Mouse (Mus musculus): ENCODE measurements at regions not wholly inside any gene's neighbourhood (a gene's known extent, or its start where the extent isn't known, plus 50 kb on each side); places are given as distances from the start of the nearest gene placed in this dataset.

GRCm38 (mm10) chr10:124900044-124900443 is 489.2 kb downstream of the Slc16a7 start:
- dilution Hi-C loops (cut with MboI; ENCODE audit: extremely low pct_ligation_motif_present, extremely low pct_unique_long_range_greater_than_20kb, low sequenced_read_pairs): no loop called here
- H3K27ac ChIP-seq (ENCODE audit: insufficient read depth, low read depth): no peak overlapping the region
- TF ChIP-seq SMC3 (IDR thresholded peaks at IDR 0.05; ENCODE audit: low read depth, low read length) (no peak), CTCF (conservative IDR thresholded peaks at IDR 0.05 in 1 of 2, IDR thresholded peaks at IDR 0.05 in 1 of 2; ENCODE audit: low read depth in 2 of 2, low read length in 2 of 2) (no peak), ZMIZ1 (IDR thresholded peaks at IDR 0.05; ENCODE audit: low read depth, low read length) (no peak), ZNF384 (IDR thresholded peaks at IDR 0.05; ENCODE audit: low read depth, low read length) (no peak), IRF4 (IDR thresholded peaks at IDR 0.05; ENCODE audit: low read depth, low read length) (no peak), ETS1 (conservative IDR thresholded peaks at IDR 0.05; ENCODE audit: low read depth, low read length) (no peak), ELF1 (IDR thresholded peaks at IDR 0.05; ENCODE audit: low read depth, low read length) (no peak)
- no peaks in the 10 kb centered on the region for H3K79me2 ChIP-seq (replicated peaks; ENCODE audit: control insufficient read depth, extremely low read depth, insufficient read depth, poor library complexity, severe bottlenecking)
- no peaks in the 10 kb centered on the region for H3K36me3 ChIP-seq (replicated peaks in 1 of 2; ENCODE audit: control insufficient read depth in 1 of 2, insufficient read depth in 1 of 2, low read length in 1 of 2)
- DNase-seq (ENCODE audit: extremely low read depth): no peak
- no peaks in the 10 kb centered on the region for H3K27me3 ChIP-seq (replicated peaks)
- no peak overlapping the region for H3K4me3 ChIP-seq (replicated peaks in 1 of 3; ENCODE audit: low read depth in 2 of 3, low read length in 2 of 3, poor library complexity in 1 of 3)
- no peak overlapping the region for H3K9ac ChIP-seq (ENCODE audit: insufficient read depth, low read depth)
- H3K4me1 ChIP-seq (ENCODE audit: control insufficient read depth in 1 of 2, insufficient read depth in 2 of 2): no peaks in the 10 kb centered on the region
- in situ Hi-C loops (cut with MboI; ENCODE audit: low pct_ligation_motif_present, low pct_unique_long_range_greater_than_20kb, low sequenced_read_pairs): no loop called here
- no peak overlapping the region for H3K4me2 ChIP-seq (ENCODE audit: insufficient read depth, low read depth, poor library complexity, severe bottlenecking)
- H3K9me3 ChIP-seq (replicated peaks; ENCODE audit: low read length): peaks cover 32% of the 10 kb centered on the region

- H3K27ac ChIP-seq (ENCODE audit: insufficient read depth, low read depth): no peak overlapping the region
- no peak overlapping the region for H3K4me2 ChIP-seq (ENCODE audit: insufficient read depth, low read depth, poor library complexity, severe bottlenecking)
- dilution Hi-C loops (cut with MboI; ENCODE audit: extremely low pct_ligation_motif_present, extremely low pct_unique_long_range_greater_than_20kb, low sequenced_read_pairs) (no loop called here), in situ Hi-C loops (cut with MboI; ENCODE audit: low pct_ligation_motif_present, low pct_unique_long_range_greater_than_20kb, low sequenced_read_pairs) (no loop called here)
- TF ChIP-seq ELF1 (IDR thresholded peaks at IDR 0.05; ENCODE audit: low read depth, low read length) (no peak), UBTF (IDR thresholded peaks at IDR 0.05; ENCODE audit: low read depth, low read length) (no peak), KAT2A (IDR thresholded peaks at IDR 0.05; ENCODE audit: insufficient replicate concordance, low read length) (no peak), ZKSCAN1 (IDR thresholded peaks at IDR 0.05; ENCODE audit: borderline replicate concordance, low read depth, low read length) (no peak), IRF4 (IDR thresholded peaks at IDR 0.05; ENCODE audit: low read depth, low read length) (no peak), NELFE (IDR thresholded peaks at IDR 0.05; ENCODE audit: low read depth, low read length) (no peak), TBP (conservative IDR thresholded peaks at IDR 0.05; ENCODE audit: low read depth, low read length) (no peak), MXI1 (IDR thresholded peaks at IDR 0.05; ENCODE audit: low read depth, low read length) (no peak), CTCF (conservative IDR thresholded peaks at IDR 0.05 in 1 of 2, IDR thresholded peaks at IDR 0.05 in 1 of 2; ENCODE audit: low read depth in 2 of 2, low read length in 2 of 2) (no peak), POLR2AphosphoS2 (IDR thresholded peaks at IDR 0.05; ENCODE audit: low read depth, low read length) (no peak), USF2 (conservative IDR thresholded peaks at IDR 0.05; ENCODE audit: low read depth, low read length) (no peak), USF1 (IDR thresholded peaks at IDR 0.05; ENCODE audit: low read depth, low read length) (no peak), TCF12 (IDR thresholded peaks at IDR 0.05; ENCODE audit: low read depth, low read length) (no peak), GABPA (IDR thresholded peaks at IDR 0.05; ENCODE audit: insufficient replicate concordance, low read depth, low read length) (no peak), MYC (IDR thresholded peaks at IDR 0.05; ENCODE audit: low read depth, low read length) (no peak), EP300 (IDR thresholded peaks at IDR 0.05; ENCODE audit: low read length) (no peak), MAFK (IDR thresholded peaks at IDR 0.05; ENCODE audit: insufficient replicate concordance, low read length) (no peak), HCFC1 (IDR thresholded peaks at IDR 0.05; ENCODE audit: low read depth, low read length) (no peak)
- no peak for DNase-seq (ENCODE audit: extremely low read depth)
- no peak overlapping the region for H3K9ac ChIP-seq (ENCODE audit: insufficient read depth, low read depth)
- no peaks in the 10 kb centered on the region for H3K79me2 ChIP-seq (replicated peaks; ENCODE audit: control insufficient read depth, extremely low read depth, insufficient read depth, poor library complexity, severe bottlenecking)
- peaks cover 22% of the 10 kb centered on the region for H3K9me3 ChIP-seq (replicated peaks; ENCODE audit: low read length)
- H3K36me3 ChIP-seq (replicated peaks in 1 of 2; ENCODE audit: control insufficient read depth in 1 of 2, insufficient read depth in 1 of 2, low read length in 1 of 2): no peaks in the 10 kb centered on the region
- no peak overlapping the region for H3K4me3 ChIP-seq (replicated peaks in 1 of 3; ENCODE audit: low read depth in 2 of 3, low read length in 2 of 3, poor library complexity in 1 of 3)
- no peaks in the 10 kb centered on the region for H3K27me3 ChIP-seq (replicated peaks)
- H3K4me1 ChIP-seq (ENCODE audit: control insufficient read depth in 1 of 2, insufficient read depth in 2 of 2): no peaks in the 10 kb centered on the region
Measured at GRCm38 (mm10) chr10:124878525-124878924, 510.7 kb downstream of the Slc16a7 start.
